Mouse (Mus musculus) kidney, adult 9 months (tissue): Measurements from ENCODE around the gene Eif2a.

ENCODE experiments used
- DNase-seq: peaks from one replicate; pipeline ENCODE4 v3.0.0; 2022

The Eif2a gene

DNA sequence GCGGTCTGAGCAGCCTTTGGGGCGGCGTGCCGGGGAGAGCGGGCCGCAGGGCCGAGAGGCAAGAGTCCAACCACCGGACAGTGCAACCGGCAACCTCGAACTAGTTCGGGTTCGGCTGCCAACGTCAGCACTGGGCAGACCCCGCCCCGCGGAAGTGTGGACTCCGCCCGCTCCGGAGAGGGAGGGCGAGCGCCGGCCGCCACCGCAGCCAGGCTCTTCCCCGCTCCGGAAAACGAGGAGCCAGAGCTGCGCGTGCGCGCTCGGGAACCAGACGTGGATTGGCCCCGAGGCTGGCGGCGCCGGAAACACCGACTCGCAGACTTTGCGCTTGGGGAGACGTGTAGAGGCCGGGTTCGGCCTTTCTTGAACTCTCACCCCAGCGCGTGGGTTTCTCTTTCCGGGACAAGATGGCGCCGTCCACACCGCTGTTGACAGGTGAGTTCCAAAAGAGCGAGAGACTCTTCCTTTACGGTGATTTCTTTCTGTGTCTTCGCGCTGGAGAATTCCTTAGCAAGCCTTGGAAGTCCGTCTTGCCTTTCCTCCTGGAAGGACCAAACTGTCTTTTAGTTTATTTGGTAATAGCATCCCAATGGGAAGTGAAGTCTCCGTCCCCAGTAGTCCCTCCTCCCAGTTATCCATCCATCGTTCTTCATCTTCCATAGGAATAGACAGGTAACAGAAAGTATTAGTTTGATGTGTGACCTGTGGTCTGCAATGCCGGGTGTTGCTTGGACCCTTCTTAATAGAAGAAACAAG is at the start of gene Eif2a, which contains the start of gene Serp1:
Eif2a (plus strand) TSS at position 170 of the 756 bp plus-strand sequence.
Serp1 (minus strand) TSS at position 241 of the 756 bp plus-strand sequence.
- peak; percentile 99 for DNase-seq

DNA sequence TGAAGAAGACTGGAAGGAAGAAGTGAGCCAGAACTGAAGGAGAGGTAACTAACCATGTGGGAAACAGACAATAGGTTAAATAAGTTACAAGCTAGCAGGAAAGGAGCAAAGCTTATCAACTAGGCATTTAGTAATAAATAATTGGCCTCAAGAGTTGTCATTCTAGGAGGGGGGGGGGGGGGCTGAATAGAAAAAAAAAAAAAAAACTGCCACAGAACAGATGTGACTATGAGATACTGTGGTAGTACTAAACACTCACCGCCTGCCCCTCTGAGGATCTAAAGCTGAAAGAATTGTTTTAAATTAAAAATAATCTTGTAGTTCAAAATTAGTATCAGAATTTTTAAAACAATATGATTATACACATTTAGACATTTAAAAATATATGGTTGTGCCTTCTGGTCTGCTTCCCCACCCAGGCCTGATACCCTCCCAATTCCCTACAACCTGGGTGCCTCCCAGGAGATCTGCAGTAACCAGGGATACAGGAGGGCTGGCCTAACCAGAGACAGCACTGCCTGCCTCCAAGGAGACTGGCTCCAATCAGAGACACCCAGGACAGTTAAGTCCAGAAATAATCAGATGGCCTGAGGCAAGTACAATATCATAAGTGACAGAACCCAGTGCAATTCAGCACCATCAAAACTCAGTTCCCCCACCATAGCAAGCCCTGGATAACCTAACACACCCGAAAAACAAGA is 46.7 kb upstream of the Eif2a start:
- no peak for DNase-seq

GRCm38 (mm10) chr3:58485883-58486282 is 39.7 kb upstream of the Eif2a start:
- no peak for DNase-seq

DNA sequence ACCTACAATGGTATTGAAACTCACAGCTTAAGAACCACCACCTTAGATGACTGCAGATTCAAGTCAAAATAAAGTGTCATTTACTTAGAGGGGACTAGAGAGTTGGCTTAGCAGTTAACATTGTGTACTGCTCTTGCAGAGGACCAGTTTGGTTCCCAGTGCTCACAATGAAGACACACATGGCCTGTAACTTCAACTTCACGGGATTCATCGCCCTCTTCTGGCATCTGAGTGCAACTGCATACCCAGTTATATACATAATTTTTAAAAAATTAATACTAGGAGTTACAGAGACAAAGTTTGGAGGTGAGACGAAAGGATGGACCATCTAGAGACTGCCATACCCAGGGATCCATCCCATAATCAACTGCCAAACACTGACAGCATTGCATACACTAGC is 38.5 kb upstream of the Eif2a start:
- DNase-seq, result no peak

- no peak for DNase-seq
Observed at GRCm38 (mm10) chr3:58487999-58488775, 37.4 kb upstream of the Eif2a start.

DNA sequence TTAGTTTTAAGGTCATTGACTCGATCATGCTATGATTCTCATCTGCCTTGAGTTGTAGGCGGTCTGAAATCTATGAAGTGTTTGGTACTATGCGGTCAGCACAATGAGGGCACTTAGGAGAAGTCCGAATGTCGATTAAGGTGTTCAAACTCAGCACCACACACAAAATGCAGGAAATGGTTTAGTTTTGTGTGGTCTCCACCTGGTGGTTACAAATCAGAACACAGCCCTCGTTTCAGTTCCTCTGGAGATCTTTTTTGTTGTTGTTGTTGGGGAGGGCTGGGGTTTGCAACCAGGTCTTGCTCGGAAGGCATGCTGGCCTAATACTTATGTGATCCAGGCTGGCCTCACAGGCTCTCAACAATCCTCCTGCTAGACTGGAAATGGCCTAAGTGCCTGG is 34.8 kb upstream of the Eif2a start:
- peak; percentile 52 for DNase-seq

GRCm38 (mm10) chr3:58493621-58494020 is 32.0 kb upstream of the Eif2a start:
- no peak for DNase-seq

DNA sequence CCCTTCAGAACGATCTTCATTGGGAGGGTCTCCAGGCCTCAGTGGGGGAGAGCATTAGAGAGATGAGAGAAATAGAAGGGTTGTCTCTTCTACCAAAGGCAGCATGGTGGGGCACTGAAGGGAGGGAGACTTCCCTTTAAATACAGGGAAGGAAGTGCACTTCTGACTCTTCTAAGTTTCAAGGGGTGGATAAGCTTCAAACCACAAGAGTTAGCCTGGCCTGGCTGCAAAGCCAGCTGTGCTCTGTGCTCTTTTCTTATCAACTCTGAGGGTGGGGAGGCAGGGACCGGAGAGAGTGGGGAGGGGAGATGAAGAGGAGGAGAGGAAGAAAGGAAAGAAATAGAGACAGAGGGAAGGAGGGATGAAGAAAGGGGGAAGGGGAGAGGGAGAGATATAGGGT is 23.7 kb upstream of the Eif2a start:
- DNase-seq, result no peak

GRCm38 (mm10) chr3:58503720-58504333 is 21.8 kb upstream of the Eif2a start:
- no peak for DNase-seq

DNA sequence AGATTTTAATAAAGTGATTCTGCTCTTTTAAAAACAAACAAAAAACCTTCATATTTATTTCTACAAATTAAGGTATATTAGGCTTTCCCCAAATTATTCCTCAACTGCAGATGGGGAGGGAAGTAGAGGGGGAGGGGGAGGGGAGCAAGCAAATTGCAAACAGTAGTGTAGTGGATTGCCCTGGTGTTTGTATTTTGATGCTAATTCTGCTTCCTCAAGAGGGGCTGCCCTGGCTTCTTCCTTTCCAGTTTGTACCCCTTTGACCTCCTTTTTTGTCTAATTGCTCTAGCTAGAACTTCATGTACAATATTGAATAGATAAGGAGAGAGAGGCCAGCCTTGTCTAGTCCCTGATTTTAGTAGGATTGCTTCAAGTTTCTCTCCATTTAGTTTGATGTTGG is 20.9 kb upstream of the Eif2a start:
- no peak for DNase-seq

DNA sequence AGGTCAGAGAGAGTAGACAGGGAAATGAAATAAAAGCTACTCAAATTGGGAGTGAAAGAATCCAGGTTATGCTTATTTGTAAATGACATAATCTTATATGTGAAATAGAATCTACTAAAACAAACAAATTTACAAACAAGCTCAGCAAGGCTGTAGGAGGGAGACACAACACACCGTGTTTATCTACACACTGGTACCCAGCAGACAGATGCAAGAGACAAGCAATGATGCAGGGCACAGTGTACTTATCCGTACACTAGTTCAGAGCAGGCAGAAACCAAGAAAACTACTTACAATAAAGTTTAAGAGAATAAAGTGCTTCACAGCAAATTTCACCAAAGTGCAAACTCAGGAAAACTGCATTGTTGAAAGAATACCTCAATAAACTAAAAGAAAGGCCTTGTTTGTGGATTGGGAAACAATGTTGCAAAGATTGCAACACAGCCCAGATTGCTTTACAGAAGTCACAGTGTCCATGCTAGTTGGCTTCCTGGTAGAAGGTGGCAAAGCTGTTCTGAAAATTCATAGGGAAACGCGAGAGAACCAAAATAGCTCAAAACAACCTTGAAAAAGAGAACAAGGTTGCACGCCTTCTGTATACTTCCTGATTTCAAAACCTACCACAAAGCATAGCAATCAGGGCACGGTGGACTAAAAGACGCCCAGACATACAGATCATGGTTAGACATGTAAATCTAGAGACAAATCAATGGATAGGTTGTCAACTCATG is 17.4 kb upstream of the Eif2a start:
- DNase-seq, result no peak

DNA sequence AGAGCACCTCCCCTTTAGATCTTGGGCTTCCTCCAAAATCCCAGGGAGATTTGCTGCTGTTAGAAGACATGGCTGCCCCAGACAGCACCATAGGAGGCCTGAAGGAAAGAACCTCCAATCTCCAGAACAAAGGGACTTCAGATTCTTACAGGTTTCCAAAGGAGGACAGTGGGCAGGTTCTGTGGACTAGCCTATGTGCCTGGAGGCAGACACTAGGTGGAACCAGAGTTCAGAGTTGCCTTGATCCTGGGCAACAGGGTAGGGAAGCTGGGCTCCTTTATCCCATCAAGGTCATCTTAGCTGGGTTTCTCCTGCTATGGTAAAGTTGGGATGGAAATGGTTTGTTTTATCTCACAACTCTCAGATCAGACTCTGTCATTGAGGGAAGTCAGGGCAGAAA is 14.0 kb upstream of the Eif2a start:
- DNase-seq, result no peak

DNA sequence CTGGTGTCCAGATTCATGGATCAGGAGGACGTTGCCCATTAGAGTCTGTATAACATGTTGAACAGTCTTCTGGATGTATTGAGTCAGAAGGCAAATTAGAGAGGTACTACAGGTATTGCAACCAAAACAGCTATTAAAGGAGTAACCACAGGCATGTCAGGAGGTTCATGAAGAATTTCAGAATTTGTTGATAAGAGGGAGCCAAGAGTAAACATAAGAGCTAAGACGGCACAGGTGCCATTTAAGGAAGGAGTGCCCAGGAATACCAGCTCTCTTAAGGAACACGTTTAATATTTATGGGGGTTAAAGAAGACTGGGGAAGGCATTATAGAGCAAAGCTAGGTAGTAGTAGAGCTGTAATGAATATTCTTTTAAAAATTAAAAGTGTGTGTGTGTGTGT is 12.9 kb upstream of the Eif2a start:
- no peak for DNase-seq

DNA sequence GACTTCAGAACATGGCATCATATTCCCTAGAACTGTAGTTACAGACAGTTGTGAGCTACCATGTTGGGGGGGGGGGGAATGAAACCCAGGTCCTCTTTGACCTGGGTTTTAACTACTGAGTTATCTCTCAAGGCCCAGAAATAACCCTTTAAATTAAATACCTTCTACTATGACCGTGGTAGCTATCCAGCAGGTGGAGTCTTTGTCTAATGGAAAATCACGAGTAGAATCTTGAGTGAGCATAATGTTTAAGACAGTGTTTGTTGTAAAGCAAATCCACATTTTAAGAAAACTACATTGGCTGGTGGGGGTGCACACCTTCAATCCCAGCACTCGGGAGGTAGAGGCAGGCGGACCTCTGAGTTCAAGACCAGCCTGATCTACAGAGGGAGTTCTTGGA is 12.1 kb upstream of the Eif2a start:
- DNase-seq, result no peak

- no peak for DNase-seq
Observed at GRCm38 (mm10) chr3:58515947-58516601, 9.5 kb upstream of the Eif2a start.

DNA sequence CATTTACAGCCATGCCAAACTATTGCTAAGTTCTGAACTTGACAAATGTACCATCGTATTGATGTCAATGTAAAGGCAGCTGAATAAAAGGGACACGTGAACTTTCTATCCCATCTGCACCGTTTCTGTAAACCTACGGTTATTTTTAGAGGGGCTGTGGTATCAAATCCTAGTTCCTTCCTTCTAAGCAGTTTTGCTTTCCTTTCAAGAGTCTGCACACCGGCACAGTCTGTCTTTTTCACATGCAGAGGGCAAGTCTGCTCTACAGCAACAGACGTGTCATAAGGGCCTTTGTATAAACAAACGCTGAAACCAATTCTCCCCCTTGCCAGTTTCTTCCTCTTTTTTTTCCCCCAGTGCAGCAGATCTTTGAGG is 9.0 kb upstream of the Eif2a start:
- peak; percentile 12 for DNase-seq

GRCm38 (mm10) chr3:58517258-58517657 is 8.4 kb upstream of the Eif2a start:
- no peak for DNase-seq

DNA sequence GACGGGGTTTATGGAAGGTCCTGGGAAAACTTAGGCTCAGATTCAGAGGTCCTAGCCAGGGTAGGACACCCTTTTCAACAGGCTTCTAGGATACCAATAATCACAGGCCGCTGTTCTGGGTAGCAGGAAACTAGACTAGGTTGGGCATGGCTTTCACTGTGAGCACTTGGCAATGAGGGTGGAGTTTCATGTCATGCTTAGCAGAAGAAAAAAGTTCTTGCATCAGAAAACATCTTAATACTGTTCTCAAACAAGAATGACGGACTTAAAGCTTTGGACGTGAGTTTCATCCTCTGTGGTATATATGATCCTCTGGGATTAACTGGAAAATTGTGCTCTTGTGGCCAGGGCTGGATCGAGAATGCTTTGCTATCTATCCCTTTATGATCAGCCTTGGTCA is 7.8 kb upstream of the Eif2a start:
- DNase-seq, result no peak

DNA sequence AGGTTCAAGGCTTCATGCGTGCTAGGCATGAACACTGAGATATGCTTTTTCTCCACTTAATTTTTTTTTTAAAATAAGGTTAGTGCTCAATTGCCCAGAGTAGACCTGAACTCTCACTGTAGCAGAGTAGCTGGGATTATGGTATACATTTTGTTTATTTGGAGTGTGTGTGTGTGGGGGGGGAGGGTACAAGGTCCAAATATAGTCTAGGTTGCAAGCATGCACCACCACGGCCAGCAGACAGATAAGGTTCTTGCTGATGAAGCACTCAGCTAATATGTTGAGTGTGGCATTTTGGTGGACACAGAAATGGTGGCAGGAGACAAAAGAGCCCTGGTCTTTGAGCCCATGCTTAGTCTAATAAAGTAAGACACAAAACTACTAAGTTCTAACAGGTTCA is 6.7 kb upstream of the Eif2a start:
- DNase-seq, result no peak

DNA sequence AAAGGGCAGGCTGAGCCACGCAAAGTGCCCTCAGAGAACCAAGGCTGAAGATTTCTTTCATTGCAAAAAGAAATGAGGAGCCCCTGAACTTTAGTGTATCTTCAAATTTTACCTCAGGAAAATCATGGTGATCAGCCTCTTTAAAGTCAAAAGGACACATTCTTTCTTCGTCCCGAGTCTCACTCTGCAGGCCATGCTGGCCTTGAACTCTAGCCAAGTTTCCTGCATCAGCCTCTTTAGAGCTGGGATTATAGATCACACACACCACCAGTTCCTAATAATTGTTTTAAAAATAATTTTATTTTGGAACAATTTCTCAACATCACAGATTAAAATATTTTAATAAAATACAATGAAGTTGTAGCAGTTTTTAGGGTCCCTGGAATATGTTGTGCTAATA is 6.1 kb upstream of the Eif2a start:
- no peak for DNase-seq

DNA sequence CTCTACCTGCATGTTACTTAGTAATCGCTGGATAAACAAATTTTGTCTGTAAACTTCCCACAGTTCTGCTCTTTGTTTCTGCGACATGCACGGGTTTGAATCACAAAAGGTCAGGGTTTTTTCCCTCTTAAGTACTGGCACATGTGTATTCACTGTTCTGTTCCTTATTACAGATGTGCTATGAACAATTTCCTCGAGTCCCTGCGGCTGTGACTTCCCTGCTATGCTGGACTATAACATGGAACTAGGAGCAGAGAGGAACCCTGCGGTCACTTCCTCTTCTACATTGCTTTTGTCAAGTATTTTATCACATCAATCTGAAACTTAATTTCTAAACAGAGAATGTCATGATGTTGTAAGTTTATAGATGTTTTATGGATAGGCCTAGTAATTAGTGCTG is 5.3 kb upstream of the Eif2a start:
- DNase-seq, result no peak

DNA sequence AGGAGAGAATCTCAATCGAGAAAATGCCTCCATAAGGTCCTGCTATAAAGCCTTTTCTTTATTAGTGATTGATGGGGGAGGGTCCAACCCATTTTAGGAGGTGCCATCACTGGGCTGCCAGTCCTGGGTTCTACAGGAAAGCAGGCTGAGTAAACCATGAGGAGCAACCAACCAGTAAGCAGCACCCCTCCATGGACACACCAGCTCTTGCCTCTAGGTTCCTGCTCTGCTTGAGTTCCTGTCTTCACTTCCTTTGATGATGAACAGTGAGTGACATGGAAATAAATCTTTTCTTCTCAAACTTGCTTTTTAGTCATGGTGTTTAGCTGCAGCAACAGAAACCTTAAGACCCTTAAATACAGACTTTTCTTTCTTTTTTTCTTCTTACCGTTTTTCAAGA is 4.3 kb upstream of the Eif2a start:
- no peak for DNase-seq
